Mouse (Mus musculus): ENCODE measurements at regions not wholly inside any gene's neighbourhood (a gene's known extent, or its start where the extent isn't known, plus 50 kb on each side); places are given as distances from the start of the nearest gene placed in this dataset.

DNA sequence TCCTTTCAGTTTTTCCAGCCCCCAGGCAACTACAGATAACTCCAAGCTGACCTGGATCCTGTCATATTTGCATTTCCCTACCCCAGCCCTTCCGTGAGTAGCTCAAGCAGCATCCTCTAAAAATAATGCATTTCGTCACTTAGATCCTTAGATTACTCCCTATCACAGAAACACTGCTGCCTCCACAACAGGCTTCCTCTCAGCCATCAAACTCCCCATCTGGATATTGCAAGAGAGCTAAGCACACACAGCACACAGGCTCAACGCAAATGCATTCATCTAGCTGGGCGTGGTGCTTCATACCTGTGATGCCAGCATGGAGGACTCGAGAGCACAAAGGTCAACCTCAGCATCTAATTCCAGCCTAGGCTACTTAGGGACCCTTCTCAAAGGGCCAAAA, 260.9 kb downstream of the Sox4 start:
- DNase-seq, result no peak

DNA sequence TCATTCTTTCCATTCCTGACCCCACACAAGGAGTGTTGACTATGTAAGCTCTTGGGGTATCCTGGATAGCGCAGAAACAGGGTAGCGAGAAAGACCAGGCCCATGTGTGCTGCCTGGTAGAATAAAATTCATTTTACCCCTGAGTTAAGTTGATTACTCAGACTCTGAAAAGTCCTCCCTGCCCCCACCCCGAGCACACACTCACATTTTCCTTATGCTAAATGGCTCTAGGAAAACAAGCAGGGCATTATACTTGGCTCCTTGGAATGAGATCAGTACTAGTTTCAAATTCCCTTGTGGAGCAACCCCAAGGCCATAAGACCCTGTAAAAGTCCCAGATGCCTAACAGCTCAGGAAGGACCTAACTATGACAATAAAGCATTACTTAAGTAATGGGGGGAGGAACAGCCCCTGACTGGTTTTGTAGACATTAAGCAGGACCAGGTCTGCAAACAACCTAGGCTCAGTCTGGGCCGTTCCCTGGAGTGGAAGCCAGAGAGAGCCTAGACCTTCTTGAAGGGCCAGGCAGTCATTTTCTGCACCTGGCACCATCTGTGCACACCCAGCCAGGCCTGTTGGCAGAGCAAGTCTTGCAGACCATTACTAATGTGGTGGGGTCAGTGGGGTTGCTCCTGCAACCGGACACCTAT, 262.9 kb downstream of the Sox4 start:
- no peak for DNase-seq

DNA sequence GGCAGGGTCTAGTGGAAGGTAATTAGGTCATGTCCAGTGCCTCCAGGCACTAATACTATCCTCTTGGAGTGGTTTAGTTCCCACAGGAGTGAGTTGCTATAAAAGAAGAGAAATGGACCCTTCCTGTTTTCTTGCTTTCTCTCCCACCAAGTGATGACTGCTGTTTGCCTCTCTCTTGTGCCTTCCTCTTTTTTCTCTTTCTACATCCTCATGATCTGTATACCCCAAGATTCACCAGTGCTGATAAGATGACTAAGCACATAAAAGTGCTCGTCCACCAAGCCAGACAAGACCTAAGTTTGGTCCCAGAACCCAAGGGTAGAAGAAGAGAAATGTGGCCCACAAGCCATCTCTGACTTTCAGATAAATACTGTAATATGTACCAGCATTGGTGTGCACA, 265.7 kb downstream of the Sox4 start:
- DNase-seq, result no peak

DNA sequence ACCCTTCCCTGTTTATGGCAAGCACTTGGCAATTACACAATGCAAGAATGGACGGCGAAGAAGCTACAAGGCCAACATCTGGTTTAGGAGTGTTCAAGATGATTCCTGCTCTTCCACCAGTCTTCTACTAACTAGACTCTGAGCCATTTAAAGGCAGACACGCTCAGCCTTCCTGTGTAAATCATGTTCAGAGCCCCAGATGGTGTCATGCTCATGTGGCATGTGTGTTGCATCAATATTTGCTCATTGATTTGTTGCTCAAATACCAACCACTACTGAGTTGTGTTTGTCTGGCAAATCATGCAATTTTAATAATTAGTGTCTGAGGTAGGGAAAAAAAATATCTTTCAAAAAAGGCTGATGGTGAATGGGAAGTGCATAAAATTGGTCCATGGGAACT, 269.2 kb downstream of the Sox4 start:
- DNase-seq, result no peak

DNA sequence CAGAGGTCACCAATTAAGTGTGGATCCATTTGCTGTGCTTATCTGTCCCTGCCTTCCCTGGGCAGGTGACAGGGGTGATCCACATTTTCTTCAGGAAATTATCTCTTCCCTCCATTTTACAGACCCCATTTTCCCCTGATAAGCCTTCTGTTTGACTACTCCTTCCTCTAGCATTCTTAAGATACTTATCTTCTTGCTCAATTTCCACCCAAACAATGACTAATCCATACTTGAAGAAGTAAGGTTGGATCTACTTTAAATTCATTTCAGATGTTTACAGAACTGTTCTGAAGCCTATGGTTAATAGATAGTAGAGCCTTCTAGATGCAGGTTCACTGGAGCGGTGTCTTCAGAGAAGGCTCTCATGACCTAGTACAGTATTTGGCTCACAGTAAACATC, 273.2 kb downstream of the Sox4 start:
- DNase-seq, result no peak

DNA sequence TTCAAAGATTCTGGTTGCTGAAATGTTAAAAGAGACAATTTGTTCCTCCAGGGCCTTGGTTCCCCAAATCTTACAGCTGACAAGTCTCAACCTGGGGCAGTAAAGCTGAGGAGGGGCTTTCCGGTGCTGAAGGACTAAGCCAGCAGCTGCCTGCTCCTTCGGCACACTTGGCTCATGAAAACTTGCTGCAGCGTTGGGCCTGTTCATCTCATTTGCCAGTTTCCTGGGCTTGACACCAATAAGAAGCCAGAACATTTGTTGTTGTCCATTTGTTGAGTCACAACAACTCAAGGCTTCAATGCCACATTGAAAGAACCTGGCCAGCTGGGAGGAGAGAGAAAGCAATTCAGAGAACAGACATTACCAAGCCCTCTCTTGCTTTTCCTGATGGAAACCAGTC, 279.9 kb downstream of the Sox4 start:
- no peak for DNase-seq

DNA sequence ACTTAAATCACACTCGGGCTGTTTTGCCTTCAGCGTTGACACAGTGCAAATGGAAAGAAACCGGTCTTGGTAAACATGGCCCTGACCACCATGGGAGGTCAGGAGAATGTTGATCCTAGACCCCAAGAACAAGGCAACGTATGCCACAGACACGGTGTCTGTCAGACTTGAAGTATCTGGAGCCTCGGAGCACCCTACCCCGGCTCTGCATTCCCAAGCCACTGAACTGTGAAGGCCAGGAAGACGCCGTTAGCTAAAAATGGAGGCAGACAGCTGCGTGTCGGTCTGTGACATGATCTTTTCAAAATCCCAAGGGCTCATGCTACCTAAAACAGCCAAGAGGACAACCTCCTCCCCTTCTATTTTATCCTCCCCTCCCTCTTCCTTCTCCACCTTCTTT, 282.0 kb downstream of the Sox4 start:
- DNase-seq, result peak; percentile 42

DNA sequence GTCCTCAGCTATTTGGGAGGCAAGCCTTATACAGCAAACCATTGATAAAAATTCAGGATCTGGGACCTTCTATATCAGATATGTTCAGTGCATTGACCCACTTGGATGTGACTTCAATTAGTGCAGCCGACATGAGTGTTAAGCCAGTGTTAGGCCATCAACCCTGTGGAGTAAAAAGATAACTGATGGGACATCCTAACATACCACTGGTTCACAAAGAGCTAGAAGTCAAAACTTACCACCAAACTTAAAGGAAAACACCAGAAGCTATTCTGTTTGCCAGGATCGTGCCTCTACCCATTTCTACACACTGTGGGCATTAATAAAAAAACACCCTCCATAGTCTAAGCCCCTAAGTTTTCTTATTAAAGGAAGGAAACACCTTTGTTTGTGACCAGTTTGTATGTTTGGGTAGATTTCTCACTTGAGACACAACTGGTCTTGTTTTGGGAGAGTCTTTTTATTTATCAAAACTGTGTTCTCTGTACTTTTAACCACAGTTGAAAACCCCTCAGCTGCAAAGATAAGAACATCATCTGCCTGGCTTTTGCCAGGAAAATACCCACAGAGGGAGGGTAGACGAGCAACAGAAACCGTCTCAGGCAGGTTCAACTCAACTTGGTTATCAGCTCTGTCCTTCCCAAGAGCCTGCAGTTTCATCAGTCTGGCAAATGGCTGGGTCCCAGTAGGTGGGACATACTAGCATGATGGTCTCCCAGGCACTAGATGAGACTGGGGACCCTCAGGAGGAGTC, 283.5 kb downstream of the Sox4 start:
- DNase-seq, result no peak

DNA sequence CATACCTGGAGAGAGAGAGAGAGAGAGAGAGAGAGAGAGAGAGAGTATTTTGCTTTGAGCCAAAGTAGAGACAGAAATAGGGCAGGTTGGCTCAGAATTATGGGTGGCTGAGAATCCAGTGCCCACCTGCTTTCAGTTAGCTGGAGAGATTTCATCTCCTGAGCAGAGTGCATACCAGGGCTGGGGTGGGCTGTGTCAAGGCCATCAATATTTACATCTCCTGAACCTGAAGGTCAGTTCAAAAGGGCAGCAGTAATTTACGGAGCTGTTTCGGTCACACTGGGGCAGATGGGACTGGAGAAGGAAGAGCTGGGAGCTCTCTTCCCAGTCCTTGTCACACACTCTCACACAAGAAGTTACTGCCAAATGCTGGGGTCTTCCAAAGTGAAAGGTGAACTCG, 286.7 kb downstream of the Sox4 start:
- no peak for DNase-seq

DNA sequence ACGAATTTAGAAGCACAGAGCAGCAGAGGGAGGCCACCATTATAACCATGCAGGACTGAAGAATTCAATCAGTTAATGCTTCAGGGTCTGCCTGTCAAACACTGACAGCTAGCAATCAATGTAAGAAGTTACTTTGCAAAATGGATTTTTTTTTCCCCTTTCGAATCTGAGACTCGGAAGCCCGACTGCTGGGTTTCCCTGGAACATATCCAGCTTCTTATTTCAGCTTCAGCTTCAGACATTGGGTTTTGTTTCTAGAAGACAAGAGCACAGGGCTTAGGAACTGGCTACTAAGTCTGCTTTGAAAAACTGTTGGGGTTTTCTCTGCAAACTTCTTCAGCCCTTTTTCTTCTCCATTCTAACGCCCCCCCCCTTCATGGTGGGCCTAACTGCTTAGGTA, 288.4 kb downstream of the Sox4 start:
- no peak for DNase-seq

DNA sequence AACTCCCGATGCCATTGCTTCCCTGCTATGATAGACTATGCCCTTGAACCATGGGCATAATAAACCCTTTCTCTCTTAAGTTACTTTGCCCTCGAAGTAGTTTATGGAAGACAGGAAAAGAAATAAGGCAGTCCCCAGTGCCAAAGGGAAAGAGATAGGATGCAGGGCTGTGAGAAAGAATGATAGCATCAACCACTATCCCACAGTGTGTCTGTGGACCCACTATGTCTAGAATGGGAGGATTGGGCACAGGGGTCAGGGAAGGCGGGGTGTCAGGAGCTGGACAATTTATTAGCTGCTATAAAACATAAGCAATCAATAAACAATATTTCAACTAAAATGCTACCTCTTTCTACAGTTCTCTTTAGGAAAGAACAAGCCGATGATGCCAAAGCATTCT, 288.8 kb downstream of the Sox4 start:
- no peak for DNase-seq

DNA sequence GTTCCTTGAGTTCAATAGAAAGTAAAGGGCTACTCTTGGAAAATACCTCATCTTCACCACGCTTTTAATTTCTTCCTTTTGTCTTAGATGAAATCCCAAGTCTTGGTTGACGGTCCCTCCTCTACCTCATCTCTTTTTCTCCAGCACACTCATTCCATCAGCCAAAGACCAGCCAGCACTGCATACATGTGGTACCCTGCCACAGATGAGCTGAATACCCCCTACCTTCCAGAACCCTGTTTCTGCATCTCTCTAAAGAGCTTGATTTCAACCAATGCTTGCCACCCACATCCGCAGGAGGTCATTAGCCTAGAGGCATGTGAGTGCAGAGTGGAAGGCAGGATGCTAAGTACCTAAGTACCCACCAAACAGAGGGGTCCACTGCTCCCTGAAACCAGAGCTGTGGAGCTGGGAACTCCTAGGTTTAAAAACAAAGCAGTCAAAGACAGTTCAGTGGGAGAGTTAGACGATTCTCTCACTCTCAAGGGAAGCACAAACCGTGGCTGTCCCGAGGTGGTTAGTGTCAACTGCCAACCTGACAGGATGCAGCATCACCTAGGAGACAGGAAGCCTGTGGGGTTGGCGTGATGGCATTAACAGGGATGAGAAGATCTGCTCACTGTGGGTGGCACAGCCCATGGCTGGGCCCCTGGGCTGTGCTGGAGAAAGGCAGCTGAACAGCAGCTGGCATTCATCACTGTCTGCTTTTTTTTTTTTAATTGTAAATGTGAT, 289.4 kb downstream of the Sox4 start:
- no peak for DNase-seq

DNA sequence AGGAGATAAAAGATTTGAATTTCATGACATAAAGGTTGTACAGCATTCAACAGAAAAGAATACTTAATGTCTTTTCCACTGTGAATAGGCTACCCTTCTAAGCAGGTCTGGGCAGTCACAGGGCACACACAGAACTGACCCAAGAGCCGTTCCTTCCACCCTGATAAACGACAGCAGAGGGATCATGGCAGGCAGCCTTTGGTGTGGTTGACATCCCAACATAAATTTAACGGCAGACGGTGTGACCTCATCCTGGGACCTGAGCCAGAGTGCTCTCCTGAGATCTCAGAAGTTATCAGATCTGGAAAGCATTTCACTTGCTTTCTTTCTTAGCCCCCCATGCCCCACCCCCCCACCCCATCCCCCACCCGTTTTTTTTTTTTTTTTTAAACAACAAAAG, 290.1 kb downstream of the Sox4 start:
- peak; percentile 53 for DNase-seq

DNA sequence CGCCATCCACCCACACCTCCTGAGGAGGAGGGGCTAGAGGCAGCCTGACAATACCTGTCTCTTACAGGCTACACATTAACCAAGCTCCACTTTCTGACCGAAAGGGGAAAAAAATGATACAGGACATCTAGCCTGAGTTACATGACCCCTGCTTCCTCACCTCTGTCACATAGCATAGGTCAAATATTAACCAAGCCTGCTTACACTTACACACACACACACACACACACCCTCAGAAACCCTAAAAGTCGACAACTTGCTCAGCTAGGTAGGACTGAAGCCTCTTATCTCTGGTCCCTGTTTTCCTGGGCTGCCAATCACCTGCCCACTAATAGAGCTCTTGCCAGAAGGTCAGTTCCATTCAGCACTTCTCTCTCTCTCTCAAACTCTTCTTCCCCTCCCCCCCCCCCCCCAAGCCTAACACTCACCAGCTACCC, 291.2 kb downstream of the Sox4 start:
- peak; percentile 25 for DNase-seq

DNA sequence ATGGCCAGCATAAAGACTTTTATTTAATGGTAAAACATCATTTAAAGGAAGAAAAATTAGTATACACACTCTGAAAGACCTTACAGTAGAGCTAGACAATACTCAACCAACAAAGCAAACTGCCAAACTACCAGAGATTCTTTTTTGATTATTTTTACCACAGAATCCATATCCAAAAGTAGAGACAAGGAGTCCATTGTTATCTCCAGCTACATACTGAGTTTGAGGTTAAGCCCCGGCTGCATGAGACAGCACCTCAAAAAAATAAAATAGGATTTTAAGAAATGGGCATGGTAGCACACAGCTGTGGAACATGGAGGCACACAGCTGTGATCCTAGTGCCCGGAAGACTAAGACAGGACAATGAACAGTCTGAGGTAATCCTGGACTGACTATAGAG, 293.4 kb downstream of the Sox4 start:
- no peak for DNase-seq

DNA sequence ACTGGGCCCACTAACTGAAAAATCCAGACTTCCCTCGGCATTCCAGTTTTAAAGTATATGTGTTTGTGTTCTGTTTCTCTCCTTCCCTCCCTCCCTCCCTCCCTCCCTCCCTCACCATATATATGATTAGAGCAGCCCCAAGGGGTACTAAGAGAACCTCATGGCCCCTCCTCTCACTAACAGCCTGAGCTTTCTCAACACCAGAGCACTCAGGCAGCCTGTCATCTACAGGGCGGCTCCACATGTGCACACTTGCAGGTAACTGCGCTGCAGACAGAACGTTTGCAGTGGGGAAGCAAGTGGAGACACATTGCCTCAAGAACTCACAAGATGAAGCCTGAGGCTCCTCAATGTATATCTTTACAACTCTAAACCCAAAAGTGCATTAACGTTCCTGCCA, 294.9 kb downstream of the Sox4 start:
- no peak for DNase-seq

DNA sequence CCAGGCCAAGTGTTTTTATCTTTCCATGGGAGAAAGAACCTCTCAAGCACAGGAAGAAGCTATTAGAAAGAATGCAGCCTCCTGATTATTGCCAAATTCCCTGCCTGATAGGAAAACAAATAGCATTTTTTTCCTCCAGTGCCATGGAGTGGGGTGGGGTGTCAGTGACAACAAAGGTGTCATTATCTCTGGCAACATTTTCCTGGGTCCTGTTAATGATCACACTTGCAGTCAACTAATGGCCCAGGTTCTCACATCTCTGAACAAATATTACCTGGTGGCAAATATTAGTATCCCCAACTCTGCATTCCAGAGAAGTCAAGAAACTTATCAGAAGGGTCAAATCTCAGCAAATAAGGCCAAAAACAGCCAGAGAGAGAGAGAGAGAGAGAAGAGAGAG, 298.6 kb downstream of the Sox4 start:
- no peak for DNase-seq

DNA sequence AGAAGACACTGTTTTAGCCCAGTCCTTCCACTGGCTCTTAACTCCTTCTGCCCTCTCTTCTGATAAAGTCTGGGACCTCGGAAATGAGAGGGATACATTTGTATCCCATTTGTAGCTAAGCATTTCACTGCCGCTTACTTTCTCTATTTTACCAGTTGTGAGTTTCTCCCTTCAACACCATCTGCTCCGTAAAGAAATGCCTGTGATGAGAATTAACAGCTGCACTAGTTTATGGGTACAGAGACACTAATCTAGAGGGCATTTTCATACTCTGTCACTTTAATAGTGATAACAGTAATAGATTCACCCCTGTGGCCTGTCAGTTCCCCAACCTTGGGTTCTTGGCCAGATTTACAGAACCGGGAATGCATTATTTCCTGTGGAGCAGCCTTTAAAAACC, 300.2 kb downstream of the Sox4 start:
- DNase-seq, result no peak

DNA sequence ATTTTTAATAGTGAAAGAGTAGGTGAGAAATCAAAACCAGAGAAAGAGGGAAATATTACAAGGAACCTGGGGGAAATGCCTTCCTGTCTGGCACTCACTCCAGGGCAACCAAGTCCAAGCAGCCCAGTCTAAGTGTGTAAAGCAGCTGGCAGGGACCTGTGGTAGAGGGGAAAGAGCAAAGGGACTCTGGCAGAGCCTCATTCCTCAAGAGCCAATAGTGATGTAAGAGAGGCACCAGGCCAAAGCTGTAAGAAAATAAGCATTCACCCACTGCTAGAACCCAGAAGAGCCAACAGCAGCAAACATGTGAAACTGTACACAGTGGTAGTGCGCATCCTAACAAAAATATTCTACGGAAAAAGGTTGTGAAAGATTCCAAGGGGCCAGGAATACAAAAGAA, 301.7 kb downstream of the Sox4 start:
- DNase-seq, result no peak

DNA sequence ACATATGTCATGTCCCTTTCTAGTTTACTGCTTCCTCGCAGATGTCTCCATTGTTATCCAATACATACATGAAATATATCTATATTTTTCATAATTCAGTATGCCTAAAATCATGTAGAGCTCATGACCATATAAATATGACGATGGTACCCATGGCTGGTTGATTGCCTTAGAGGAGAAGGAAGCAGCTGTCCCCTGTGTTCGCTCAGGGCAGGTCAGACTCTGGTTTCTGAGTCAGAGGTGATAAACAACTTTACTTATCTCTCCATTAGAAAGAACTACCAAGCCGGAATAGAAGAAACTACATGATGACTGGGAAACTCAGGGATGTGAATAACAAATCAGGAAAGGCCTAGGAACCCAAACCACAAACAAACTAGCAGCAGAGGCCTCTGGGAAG, 307.6 kb downstream of the Sox4 start:
- DNase-seq, result no peak

DNA sequence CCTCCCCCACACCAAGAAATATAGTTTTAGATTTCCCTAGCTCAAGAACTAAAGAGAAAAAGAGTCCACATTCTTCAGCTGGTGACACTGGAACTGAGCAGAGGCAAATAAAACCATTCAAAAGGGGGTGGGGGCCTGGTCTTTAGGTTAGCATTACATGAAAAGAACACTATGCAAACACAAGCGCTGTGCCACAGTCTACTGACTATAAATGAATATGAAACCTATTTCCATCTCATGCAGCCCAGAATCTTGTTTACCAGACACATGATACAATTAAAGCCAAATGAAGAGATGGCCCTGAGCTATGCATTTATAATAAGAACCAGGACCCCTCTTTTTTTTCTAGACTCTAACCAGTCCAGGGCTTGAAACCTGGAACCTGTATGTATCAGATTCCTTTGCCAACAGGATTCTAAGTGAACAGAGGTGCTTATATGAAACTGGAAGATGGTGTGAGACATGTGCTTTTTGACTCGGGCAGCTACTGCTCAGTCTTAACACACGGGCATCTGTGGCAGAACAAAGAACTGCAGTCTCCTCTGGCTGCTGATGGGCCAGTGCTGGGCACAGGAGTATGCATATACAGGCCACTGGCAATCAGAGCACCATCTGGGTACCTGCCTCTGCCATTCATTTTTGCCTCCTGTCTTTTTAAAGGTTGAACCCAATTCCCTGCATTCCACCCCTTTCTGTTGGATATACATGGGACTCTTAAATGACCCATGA, 308.5 kb downstream of the Sox4 start:
- DNase-seq, result no peak

DNA sequence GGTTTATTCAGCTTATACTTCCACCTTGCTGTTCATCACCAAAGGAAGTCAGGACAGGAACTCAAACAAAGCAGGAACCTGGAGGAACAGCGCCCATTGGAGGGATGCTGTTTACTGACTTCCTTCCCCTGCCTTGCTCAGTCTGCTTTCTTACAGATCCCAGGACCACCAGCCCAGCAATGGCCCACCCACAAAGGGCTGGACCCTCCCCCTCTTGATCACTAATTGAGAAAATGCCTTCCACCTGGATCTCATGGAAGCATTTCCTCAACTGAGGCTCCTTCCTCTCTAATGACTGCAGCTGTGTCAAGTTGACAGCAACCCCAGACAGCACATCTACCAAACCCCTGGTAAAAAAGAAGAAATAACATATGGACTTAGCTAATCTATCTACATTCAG, 312.7 kb downstream of the Sox4 start:
- DNase-seq, result no peak

DNA sequence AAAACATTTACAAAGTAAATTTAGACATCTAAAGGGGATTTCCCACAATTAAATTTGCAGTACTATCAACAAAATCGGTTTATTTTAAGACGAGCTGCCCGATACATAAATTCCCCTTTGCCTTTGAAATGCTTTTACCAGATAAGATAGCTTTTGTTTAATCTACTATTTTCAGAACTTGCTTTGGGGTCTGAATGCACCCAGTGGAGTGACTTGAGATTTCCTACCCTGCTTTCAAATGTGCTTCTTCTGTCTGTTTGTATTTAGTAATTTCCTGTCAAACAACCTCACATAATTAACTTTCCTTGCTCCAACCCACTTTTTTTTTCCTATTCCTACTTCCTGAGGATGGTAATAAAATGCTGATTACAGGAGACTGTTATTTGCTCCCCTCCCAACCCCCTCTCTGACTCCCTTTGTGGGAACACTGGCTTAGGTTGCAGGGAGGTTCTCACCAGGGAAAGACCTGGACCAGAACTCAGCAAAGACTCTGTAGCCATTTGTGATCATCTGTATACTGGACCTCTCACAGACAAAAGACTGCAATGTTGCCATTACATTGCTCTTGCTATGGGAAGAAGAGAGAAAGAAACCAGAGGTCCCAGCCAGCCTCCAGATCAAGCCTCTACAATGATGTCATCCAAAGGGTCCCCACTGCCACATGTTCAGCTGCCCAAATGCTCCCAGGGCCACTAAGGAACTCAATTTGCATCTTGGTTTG, 318.1 kb downstream of the Sox4 start:
- peak; percentile 16 for DNase-seq
